Mouse (Mus musculus): Measurements from ENCODE around the gene Mrpl48. TPM values are rescaled to one million over a fixed set of nuclear protein-coding genes. Genes with fewer than 3 reads are reported as not detected.

The Mrpl48 gene
- 63.8 and 76.5 TPM in 2 replicates for polyA plus RNA-seq (2012; rRNA removed)

- DNase-seq (ENCODE audit: extremely low spot score in 1 of 2, low spot score in 1 of 2): peak; percentile 39 to 59
These were observed at the start of gene Mrpl48 for GRCm38 (mm10) chr7:100608130-100608741. Gene Mrpl48, minus strand, starts transcription at chr7:100608301.

- peak in 1 of 2 experiments; percentile 53 for DNase-seq (ENCODE audit: extremely low spot score in 1 of 2, low spot score in 1 of 2)
These were observed 48.6 kb upstream of the Mrpl48 start for GRCm38 (mm10) chr7:100656739-100657138.

DNA sequence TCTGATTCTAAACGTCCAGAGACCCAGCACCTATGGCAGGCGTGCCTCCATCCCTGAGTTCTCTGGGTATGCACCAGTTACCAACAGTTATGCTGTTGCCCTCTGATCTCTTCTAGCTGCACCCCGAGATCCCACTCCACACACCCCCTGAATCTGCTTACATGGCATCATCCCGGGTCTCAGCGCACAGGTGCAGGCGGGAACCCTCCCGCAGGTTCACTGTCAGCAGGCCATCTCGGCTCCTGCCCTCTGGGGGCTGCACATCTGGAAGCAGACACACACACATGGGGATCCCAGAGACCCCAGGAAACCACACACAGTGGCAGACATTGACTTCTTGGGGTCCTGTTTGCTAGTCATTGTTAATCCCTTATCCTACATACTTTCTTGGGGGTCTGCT, 46.3 kb upstream of the Mrpl48 start:
- DNase-seq (ENCODE audit: extremely low spot score in 1 of 2, low spot score in 1 of 2): no peak

- peak; percentile 43 to 51 for DNase-seq (ENCODE audit: extremely low spot score in 1 of 2, low spot score in 1 of 2)
These were observed 45.6 kb upstream of the Mrpl48 start for GRCm38 (mm10) chr7:100653480-100654266.

GRCm38 (mm10) chr7:100651011-100651410, 42.9 kb upstream of the Mrpl48 start:
- DNase-seq (ENCODE audit: extremely low spot score in 1 of 2, low spot score in 1 of 2): no peak

GRCm38 (mm10) chr7:100650421-100650820, 42.3 kb upstream of the Mrpl48 start:
- no peak for DNase-seq (ENCODE audit: extremely low spot score in 1 of 2, low spot score in 1 of 2)

GRCm38 (mm10) chr7:100649826-100650225, 41.7 kb upstream of the Mrpl48 start:
- no peak for DNase-seq (ENCODE audit: extremely low spot score in 1 of 2, low spot score in 1 of 2)

GRCm38 (mm10) chr7:100649095-100649494, 41.0 kb upstream of the Mrpl48 start:
- DNase-seq (ENCODE audit: extremely low spot score in 1 of 2, low spot score in 1 of 2): no peak

GRCm38 (mm10) chr7:100645147-100645546, 37.0 kb upstream of the Mrpl48 start:
- DNase-seq (ENCODE audit: extremely low spot score in 1 of 2, low spot score in 1 of 2): peak; percentile 51 to 88

DNA sequence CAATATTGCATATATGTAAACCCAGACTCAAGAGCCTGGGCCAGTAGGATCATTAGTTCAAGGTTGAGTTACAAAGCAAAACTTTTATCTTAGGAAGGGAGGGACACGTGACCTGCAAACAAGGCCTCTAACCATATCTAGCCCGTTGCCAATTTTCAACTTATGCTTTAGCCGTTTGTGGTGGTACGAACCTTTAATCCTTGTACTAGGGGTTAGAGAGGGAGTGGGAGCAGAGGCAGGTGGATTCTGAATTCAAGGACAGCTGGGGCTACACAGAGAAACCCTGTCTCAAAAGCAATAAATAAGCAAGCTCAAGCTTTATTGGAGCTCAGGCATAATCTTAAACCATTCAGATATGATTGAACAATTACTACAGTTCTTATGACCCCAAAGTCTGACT, 34.3 kb upstream of the Mrpl48 start:
- DNase-seq (ENCODE audit: extremely low spot score in 1 of 2, low spot score in 1 of 2): no peak

DNA sequence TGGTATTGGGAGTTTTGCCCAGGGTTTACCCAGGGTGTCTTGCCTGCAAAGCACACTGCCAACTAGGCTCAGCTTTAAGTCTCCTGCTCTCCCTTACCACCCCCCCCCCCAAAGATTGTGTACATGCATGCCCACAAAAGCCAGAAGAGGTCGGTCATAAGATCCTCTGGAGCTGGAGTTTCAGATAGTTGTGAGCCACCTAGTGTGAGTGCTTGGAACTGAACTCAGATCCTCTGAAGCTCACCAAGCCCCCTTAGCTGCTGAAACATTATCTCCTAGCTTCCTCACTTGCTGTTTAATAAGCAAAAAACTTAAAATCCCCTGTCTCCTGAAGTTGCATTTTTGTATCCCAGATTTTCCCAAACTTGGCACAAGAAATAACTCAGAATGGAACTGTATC, 29.6 kb upstream of the Mrpl48 start:
- DNase-seq (ENCODE audit: extremely low spot score in 1 of 2, low spot score in 1 of 2): peak in 1 of 2 experiments; percentile 40

- DNase-seq (ENCODE audit: extremely low spot score in 1 of 2, low spot score in 1 of 2): no peak
These were observed 16.4 kb upstream of the Mrpl48 start for GRCm38 (mm10) chr7:100624538-100624937.

DNA sequence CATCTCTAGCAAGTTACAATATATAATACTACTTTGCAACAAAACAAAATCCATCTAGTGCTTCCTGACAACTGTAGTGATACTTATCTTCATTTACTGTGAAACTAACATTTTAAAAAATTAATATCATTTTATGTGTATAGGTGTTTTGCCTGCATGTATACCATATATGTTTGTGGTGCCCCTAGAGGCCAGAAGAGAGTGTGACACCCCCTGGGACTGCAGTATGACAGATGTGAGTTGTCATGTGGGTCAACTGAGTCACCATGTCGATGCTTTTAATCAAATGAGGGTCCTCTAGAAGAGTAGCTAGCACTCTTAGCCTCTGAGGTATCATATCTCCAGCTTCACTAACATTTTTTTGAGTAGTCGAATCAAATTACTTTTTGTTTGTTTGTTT, 14.2 kb upstream of the Mrpl48 start:
- no peak for DNase-seq (ENCODE audit: extremely low spot score in 1 of 2, low spot score in 1 of 2)

- DNase-seq (ENCODE audit: extremely low spot score in 1 of 2, low spot score in 1 of 2): no peak
These were observed 8.2 kb upstream of the Mrpl48 start for GRCm38 (mm10) chr7:100616121-100616857.

GRCm38 (mm10) chr7:100608910-100609309, 809 bp upstream of the Mrpl48 start:
- DNase-seq (ENCODE audit: extremely low spot score in 1 of 2, low spot score in 1 of 2): no peak

GRCm38 (mm10) chr7:100607214-100608129, 629 bp downstream of the Mrpl48 start, which contains the start of gene Rab6a:
Gene Rab6a, plus strand, starts transcription at chr7:100607410.
- DNase-seq (ENCODE audit: extremely low spot score in 1 of 2, low spot score in 1 of 2): peak; percentile 97 to 98

DNA sequence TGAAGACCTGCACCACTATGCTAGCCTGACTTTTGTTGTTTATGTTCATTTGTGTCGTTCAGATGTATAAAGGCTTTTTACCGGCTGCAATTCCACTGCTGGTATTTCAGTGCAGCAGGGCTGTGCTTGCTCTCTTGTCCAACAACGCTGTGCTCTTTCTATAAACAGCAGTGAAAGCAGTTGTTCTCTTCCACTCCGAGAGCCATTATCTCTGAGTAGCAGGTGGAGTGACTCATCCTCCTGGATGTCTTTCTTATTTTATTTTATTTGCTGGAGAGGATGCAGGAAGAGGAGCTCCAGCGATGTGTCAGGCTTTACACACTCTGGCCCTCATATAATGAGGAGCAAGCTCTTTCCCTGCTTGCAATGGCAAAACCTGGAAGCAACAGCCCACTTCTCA, 7.9 kb downstream of the Mrpl48 start:
- peak; percentile 49 to 68 for DNase-seq (ENCODE audit: extremely low spot score in 1 of 2, low spot score in 1 of 2)

- DNase-seq (ENCODE audit: extremely low spot score in 1 of 2, low spot score in 1 of 2): no peak
These were observed 14.8 kb downstream of the Mrpl48 start for GRCm38 (mm10) chr7:100593349-100593748.

DNA sequence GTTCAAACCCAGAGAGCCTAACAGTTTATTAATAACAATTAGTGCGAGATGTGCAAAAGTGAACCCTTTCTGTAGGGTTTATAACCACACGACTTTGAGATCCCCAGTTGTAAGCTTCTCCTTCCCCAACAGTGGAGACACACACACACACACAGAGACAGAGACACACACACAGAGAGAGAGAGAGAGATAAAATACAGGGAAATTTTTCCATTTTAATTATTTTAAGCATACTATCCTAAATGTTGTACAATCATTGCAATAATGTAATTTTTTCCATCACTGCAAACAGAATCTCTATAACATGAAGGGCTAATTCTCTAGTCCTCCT, 16.6 kb downstream of the Mrpl48 start:
- no peak for DNase-seq (ENCODE audit: extremely low spot score in 1 of 2, low spot score in 1 of 2)

DNA sequence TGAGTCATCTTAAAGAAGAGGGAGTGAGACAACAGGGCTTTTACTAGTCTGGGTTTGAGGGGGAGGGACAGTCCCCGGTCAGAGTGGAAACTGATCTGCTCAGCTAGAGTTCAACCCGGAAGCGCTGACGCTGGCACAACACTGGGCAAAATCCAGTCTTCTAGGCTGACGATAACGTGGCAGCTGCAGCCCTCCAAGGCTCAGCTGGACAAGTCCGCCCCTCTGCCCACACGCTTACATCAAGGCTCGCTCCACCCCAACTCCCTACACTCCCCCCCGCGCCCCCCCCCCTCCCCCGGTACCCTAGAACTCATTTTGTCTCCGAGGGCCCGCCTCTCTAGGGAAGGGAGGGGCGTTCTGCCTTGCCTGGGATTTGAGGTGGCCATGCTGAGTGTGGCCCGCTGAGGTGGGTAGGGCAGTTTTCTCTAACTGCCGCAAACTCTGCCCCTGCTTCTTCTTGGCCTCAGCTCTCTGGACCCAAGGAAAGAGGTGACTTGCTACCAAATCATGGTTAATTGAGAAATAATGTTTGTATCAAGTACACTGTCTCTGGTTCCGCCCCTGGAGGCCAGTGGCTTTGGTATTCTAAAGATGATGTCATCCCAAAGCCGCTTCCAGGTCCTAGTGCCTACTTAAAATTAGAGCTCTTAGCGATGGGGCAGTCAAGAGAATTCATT, 17.1 kb downstream of the Mrpl48 start:
- DNase-seq (ENCODE audit: extremely low spot score in 1 of 2, low spot score in 1 of 2): peak; percentile 64 to 77
